Mouse (Mus musculus) heart, postnatal 14 days (tissue): ENCODE measurements around the gene Mrps34. TPM values are rescaled to one million over a fixed set of nuclear protein-coding genes. Genes with fewer than 3 reads are reported as not detected.

ENCODE experiments used
- DNase-seq, 2 experiments: peaks; one replicate each; pipeline ENCODE4 v3.0.0; 2021 to 2022
- intact Hi-C: fragments of 180-260 bp; cut with DNase I; formaldehyde crosslinking; loops from one replicate; pipeline ENCODE4 v1.15.1; 2025
- long read RNA-seq, 2 experiments: library from polyadenylated mRNA; stranded (forward); transcript quantifications; one replicate each; pipeline ENCODE4 v2.0.0; 2021
- total RNA-seq, 2 experiments: library from RNA; stranded (reverse); gene quantifications; 2 replicates each; pipeline ENCODE4 v1.2.3; 2021

The Mrps34 gene
- total RNA-seq = 100 to 1,000 TPM; 108 to 115 TPM
- long read RNA-seq, experiment 1, transcript Mrps34-201 (3 exons, 918 nt) = major isoform, 106 of 124 reads
- long read RNA-seq, experiment 1, partial matches to known transcripts = 4 of 124 reads
- long read RNA-seq, experiment 1, other reads (novel, unspliced or antisense) = 10 of 124 reads
- long read RNA-seq, experiment 2, transcript Mrps34-202 (2 exons, 899 nt) = minor isoform, 6 of 81 reads
- long read RNA-seq, experiment 2, transcript Mrps34-201 (3 exons, 918 nt) = major isoform, 72 of 81 reads
- long read RNA-seq, experiment 2, partial matches to known transcripts = 0 of 81 reads
- long read RNA-seq, experiment 2, other reads (novel, unspliced or antisense) = 2 of 81 reads

DNA sequence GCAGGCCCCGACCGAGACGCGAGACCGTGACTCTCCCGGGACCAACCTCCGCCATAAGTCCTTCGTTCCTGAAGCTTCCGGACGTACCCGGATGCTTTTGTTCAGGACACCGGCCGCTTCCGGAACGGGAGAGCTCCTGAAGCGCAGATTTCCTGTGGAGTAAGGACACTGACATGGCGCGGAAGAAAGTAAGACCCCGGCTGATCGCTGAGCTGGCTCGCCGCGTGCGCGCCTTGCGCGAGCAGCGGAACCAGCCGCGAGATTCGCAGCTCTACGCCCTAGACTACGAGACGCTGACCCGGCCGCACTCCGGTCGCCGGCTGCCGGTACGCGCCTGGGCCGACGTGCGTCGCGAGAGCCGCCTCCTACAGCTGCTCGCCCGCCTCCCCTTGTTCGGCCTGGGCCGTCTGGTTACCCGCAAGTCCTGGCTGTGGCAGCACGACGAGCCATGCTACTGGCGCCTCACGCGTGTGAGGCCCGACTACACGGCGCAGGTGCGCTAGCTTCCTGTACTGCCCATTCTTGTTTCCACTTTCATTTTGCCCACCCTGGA, at the start of gene Mrps34, which contains the start of gene Eme2:
Gene Mrps34 (plus strand): TSS at position 122 of the 553 bp plus-strand sequence.
Gene Eme2 (minus strand): TSS at position 93 of the 553 bp plus-strand sequence.
- intact Hi-C loops = no loop called here
- DNase-seq = peak; percentile 78 to 87

DNA sequence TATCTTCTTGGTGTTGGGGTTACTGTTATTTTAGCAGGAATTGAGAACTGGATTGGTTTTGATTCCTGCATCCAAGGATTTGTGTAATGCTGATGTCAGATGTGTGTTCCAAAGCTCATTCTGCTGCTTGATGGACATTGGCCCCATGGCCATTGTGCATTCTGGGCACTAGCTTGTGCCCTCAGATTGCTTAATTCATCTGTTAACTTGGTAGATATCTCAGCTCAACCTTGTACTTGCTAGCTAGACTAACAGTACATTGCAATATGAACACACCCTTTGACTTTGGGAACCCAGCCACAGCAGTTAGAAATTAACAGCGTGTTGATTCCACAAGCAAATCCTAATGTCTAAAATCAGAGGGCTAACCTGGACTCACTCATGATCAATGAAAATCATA, 47.5 kb upstream of the Mrps34 start:
- DNase-seq = no peak
- intact Hi-C loops = no loop called here

DNA sequence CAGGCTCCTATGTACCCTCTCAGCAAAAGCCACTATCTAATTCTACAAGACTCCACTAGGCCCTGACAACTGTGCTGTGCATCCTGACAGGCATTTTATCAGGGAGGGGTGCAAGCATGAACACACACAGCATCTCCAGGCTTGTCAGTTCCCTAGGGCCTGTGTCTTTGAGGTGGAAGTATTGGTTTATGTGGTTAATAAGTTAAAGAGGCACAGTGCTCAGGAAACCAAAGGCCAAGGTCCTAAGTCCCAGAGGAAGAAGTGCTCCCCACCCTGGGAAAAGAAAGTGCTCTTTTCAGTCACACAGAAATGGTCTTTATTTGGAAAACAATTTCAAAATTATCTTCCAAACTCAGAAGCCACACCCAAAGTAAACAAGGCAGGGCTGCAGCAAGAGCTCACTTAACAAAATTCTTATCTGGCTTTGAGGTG, 46.3 kb upstream of the Mrps34 start:
- intact Hi-C loops = no loop called here
- no peak for DNase-seq

DNA sequence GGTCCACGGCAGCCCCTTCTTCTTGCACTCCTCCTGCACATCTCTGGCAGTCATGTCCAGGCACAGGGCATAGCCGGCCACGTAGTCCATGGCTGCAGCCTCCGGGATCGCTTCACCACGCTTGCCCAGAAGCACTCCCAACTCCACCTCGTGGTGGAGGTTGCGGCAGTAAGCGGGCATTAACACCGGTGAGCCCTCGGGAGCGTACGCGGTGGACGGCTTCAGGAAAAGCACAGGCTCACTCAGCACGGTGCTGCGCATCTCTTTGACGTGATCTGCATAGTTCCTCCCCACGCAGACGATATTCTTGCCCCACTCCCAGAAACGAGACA, 45.2 kb upstream of the Mrps34 start:
- intact Hi-C loops = no loop called here
- no peak for DNase-seq

DNA sequence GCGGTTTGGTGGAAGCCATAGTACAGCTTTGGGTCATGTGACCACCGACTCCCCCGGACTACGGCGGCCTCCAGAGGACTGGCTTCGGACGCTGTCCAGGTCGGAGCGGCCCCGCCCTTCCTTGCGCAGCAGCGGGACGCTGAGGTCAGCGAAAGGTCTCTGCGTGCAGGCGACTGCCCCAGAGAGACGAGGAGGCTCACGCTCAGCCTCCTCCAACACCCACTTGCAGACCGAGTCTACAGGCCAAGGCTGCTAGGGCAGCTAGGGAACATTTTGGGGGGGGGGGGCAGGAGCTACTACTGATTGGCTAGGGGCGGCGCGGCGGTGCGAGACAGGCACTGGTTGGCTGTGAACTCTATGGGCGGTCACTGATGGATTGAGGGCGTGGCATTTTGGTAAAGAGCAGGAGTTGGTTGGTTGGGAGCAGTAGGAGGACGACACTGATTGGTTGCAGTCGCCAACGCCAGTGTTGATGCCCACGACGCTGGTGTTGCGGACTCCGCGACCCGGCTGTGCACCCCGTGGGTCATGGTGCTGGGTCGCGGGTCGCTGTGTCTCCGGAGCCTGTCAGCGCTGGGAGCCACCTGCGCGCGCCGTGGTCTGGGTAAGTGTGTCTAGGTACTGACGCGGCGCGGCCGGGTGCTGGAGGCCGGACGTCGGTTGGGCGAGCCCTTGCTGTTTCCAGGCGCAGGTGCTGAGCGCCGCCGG, 44.7 kb upstream of the Mrps34 start, which contains the start of gene Fahd1:
Gene Fahd1 (minus strand): TSS at position 300 of the 708 bp plus-strand sequence.
- intact Hi-C loops = no loop called here
- peak; percentile 91 to 94 for DNase-seq

DNA sequence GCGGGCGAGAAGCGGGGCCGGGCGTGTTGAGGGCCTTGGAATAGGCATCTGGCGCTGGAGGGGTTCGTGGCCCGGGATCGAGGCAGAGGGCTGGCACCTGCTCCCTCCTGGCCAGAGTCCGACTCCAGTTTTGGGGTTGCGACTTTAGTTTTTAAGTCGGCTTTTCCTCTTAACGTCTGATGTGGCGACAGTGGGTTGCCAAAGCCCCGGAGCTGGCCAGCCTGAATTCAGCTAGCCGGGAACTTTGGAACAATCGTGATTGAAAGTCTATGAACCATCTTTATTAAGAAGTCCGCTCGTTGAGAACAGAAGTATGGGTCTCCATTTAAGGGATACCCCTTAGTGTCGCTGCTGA, 44.2 kb upstream of the Mrps34 start:
- DNase-seq = no peak
- intact Hi-C loops = no loop called here

DNA sequence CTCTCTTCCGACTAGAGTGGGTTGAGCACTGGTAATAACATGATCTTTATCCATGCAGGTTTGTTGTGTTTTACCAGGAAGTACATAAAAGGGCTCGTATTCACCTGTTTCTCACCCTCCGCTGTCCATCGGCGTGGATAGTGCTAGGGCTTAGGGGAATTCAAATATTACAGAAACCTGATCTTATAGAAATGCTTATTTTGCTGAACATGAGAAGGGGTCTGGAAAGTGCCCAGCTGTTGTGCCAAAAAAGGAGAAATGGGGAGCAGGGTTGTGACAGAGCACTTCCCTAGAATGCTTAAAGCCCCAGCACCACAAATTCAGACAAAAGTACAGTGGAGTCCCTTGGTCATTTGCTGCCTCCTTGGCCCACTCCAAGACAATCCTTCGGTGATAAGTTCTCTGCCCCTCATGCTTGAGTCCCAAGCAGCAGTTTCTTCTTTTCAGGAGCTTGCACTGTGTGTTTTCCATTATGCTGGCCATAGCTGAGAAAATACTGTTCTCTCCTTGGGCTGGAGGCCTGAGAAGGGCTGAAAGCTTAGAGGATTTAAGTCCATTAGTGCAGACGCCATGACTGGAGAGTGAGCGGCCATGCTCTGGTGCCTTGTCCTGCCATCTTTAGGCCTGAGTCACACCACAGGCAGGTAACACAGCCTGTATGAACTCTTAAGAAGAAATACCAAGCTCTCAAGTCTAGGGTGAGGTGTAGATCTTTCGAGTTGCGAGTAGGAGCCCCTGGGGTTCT, 43.4 kb upstream of the Mrps34 start:
- intact Hi-C loops = no loop called here
- no peak for DNase-seq

DNA sequence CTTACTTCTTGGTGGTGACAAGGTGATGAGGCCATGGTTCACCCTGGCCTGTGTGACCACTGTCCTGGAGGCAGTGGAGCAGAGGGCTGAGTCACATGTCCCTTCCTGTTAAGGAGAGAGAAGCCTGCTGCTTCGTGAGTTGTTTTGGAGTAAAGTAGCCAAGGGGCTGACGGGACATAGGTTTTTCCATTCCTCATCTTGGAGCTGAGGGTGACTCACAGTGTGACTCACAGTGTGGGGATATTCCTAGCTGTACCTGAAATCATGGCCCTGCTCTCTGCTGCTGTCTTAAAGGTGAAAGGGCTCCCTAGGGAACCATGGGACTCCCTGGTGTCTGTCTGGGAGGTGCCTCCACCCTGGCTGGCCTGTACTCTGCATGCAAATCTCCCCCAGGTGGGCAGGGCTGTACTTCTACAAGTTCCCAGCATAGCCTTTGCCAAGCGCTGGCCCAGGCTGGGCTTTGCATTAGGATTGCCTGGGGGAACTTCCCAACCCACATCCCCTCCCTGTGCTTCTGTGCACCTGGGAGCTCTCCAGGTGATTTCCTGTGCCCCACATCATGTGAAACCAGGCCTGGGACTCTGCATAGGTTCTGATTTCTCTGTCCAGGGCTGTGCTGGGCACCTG, 39.0 kb upstream of the Mrps34 start:
- DNase-seq = no peak
- intact Hi-C loops = no loop called here

DNA sequence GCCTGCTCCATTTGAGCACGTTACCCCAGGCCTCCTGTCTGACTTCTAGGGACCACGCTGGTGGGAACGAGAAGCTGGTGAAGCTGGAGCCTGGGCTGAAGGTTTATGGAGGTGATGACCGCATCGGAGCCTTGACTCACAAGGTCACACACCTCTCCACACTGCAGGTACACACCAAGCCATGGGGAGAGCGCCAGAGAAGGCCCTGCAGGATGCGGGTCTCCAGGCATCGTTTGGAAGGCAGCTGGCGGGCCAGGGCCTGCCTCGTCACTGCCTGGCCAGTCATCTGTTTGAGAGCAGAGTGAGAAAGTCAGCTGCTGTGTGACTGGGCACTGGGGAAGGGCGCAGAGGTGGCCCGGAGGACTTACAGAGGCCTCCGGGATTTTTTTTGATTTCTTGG, 38.3 kb upstream of the Mrps34 start:
- intact Hi-C loops = no loop called here
- no peak for DNase-seq

DNA sequence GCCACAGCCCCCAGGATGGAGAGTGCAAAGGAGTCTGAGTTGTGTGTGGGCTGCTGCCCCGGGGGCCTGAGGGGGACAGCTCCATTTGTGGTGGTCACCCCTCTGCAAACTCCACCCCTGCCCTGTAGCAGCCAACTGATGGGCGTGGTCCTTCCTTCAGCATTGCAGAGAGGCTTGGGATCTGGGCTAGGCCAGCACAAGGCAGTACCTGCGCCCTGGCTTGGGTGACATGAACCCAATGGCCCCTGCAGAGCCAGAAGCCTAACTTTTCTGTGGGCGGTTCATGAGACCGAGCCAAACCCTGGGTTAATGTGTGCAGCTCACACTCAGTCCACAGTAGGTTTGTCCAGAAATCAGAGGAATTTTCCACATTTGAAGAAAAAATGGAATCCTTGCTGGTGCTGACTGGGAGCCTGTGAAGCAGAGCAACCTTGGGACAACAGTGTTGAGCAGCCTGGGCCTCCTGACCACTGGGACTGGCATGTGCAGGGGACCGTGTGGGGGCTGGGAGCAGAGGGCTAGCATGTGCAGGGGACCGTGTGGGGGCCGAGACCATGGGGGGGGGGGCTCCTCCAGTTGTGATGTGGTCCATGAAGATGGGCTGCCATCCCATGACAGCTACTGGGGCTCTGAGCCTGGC, 37.0 kb upstream of the Mrps34 start:
- intact Hi-C loops = no loop called here
- no peak for DNase-seq

DNA sequence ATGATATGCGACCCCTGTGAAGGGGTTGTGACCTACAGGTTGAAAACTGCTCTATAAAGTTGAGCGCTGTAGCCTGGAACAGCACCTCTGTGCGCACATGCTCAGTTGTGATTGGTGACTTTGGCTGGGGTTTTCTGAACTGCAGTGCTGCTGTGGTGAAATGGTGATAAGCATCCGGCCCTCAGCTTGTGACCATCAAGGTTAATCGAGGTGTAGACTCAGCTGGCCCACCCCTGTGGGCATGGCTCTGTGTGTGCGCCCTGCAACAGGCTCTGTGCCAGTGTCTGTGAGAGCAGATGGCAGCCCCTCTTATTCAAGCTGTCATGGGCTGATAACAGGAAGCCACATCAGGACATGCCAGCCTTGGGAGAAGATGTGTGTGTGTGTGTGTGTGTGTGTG, 35.9 kb upstream of the Mrps34 start:
- DNase-seq = no peak
- intact Hi-C loops = no loop called here

DNA sequence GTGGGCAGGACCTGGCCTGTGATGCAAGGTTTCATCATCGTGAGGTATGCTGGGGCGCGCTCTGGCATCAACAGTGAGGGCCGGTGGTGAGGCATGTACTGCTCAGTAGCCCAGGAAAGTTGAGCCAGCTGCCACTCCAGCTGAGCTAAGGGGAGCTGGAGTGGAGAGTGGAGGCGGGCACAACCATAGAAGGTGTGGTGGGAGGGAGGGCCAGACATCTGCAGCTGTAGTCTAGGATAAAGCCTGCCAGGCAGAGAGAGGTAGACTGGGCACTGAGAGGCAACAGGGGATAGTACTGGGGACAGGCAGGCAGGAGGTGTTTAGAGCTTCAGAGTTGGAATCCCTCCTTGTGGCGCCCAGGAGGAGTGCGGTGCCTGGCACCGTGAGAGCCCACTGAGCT, 34.8 kb upstream of the Mrps34 start:
- intact Hi-C loops = no loop called here
- no peak for DNase-seq

DNA sequence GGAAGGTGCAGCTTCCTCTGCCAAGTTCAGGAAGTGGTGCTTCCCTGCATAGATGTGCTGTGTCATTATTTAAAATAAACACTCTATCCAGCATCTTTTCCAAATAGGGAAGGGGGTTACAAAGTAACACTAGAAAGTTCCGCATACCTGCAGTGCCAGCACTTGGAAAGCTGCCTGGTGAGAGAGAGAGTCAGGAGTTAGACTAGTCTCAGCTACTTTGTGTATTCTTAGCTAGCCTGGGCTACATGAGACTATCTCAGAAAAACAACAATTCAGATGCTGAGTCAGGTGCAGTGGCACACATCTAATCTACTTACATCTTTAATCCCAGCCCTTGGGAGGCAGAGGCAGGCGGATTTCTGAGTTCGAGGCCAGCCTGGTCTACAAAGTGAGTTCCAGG, 33.1 kb upstream of the Mrps34 start:
- intact Hi-C loops = no loop called here
- no peak for DNase-seq

DNA sequence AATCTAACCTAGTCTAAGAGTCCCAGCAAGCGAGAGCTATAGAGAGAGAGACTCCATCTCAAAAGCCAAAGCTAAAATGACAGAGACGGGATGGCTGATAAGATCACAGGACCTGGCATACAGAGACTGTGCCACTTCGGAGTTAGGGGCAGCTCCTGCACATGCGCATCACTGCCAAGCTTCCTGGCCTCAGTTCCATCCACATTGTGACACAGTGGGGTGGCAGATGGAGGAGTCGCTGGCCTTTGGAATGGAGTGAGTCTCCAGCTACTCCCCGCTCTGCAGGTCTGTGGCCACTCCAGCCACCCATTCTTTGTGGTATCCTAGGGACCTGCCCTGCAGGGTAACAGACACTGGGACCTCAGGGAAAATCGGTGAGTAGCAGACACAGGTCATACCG, 29.1 kb upstream of the Mrps34 start, which contains the start of gene Igfals:
Gene Igfals (plus strand): TSS at position 222 of the 400 bp plus-strand sequence.
- intact Hi-C loops = no loop called here
- DNase-seq = no peak

DNA sequence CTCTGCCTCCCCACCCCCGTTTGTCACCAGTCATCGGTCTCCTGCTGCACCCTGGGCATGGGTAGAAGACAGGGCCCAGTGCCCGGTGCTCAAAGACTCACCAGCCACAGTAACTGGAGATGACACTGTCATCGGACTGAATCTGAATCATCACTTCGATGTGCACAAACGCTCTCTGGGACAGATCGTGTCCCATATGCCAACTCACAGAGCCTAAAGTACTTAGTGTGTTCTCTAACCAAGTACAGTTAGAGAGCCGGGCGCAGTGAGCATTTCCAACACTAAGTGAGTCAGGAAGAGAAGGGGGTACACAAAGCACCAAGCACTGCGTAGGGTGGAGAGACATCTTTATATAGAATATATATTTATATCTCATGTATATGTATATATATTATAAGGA, 27.0 kb upstream of the Mrps34 start:
- no peak for DNase-seq
- intact Hi-C loops = no loop called here

DNA sequence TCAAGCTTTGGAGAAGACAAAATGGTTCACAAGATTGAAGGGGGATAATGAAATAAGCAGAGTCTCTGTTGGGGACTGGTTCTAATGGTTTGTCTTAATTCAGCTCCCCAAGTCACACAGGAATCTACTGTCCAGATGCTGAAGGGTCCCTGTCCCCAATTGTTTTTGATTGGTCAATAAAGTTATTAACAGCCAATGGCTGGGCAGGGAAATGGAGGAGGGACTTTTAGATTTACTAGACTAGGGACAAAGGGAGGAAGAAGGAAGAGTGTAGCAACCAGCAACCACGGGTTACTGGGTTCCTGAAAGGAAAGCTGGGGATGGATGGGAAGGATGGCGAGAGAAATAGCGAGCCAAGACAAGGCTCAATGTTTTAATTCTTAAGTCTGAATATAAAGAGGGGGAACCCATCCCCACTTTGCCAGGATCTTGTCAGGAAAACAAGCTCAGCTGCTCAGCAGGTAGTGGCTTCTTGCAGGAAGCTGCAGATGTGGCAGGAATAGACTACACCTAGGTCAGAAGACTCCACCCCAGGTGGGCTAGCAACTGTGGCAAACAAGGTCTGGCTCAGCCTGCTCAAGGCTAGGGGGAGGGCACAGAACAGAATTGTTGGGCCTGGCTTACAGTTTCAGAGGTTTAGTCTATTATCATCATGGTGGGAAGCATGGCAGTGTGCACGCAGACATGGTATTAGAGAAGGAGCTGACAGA, 21.1 kb upstream of the Mrps34 start:
- intact Hi-C loops = no loop called here
- no peak for DNase-seq

DNA sequence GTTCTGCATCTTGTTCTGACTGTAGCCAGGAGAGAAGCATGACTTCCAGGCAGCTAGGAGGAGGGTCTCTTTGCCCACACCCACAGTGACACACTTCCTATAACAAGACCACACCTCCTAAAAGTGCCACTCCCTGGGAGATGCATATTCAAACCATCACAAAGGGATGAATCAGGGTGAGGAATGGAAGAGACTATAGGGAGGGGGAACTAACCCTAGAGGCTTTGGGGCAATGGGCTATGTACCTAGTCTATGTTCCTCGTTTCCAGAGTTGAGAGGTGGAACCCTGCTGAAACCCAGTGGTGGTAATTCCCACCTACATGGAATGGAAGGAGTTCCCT, 20.5 kb upstream of the Mrps34 start:
- intact Hi-C loops = no loop called here
- DNase-seq = no peak

DNA sequence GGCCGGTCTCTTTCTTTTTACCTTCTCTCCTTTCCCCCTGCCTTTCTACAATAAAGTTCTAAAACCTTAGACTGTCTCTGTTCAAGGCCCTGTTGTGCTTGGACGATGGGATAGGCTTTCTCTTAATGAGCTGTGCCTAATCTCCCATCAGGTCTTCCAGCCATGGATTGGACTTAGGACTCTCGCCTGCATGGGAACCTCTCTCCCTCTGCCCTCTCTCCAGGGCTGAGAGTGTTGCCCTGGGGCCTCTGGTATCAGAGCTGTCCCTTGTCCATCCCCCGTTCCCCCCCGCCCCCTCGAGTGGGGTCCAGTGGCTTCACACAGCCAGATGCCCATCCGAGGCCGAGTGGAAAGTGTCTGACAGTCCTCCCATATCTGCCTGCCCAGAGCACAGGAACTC, 19.9 kb upstream of the Mrps34 start:
- DNase-seq = no peak
- intact Hi-C loops = no loop called here

DNA sequence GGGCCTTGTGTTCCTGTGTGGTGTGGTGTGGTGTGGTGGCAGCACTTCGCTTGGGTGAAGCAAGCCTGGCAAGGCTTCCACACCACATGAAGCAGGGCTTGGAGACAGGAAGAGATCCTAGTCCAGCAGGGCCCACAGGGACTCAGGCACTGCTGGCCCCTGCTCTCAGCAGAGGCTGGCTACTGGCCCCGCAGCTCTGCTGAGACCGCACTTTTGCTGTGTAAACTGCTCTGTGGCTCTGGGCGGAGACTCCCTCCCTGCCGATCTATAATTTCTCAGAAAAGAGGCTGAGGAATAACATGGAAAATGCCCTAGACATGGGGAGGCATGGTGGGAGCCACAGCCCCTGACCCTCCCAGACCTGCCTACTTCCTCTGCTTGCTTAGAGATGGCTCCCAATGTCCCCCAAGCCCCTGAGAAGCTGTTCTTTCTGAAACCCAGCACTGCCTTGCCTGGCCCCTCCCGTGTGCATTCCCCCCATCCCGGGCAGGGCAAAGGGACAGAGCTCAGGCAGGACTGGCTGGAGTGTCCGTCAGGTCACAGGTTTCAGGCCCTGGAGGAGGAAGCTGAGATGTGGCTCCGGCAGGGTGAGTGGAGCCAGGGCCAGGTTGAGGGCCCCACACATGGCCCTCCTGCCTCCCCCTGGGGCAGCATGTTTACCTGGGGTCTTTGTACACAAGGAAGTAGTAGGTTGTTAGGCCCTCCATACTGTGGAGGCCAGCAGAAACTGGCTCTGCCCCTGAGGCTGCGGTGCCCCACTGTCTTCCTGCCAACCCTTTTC, 17.4 kb upstream of the Mrps34 start:
- intact Hi-C loops = no loop called here
- DNase-seq = no peak
